Mouse (Mus musculus): ENCODE measurements around the gene Pkn2.

Gene Pkn2

GRCm38 (mm10) chr3:142881872-142882623 is at the start of gene Pkn2:
Gene Pkn2, minus strand, starts transcription at chr3:142882004.
- peak; percentile 98 for DNase-seq

- no peak for DNase-seq
These were observed 48.1 kb upstream of the Pkn2 start for GRCm38 (mm10) chr3:142929906-142930305.

- no peak for DNase-seq
These were observed 45.5 kb upstream of the Pkn2 start for GRCm38 (mm10) chr3:142927311-142927710.

GRCm38 (mm10) chr3:142924831-142925348 is 43.1 kb upstream of the Pkn2 start:
- DNase-seq, result no peak

- no peak for DNase-seq
These were observed 37.3 kb upstream of the Pkn2 start for GRCm38 (mm10) chr3:142919070-142919469.

GRCm38 (mm10) chr3:142917760-142918439 is 36.1 kb upstream of the Pkn2 start:
- DNase-seq, result no peak

- DNase-seq, result no peak
These were observed 35.4 kb upstream of the Pkn2 start for GRCm38 (mm10) chr3:142917171-142917570.

GRCm38 (mm10) chr3:142913295-142913694 is 31.5 kb upstream of the Pkn2 start:
- no peak for DNase-seq

GRCm38 (mm10) chr3:142899683-142900082 is 17.9 kb upstream of the Pkn2 start:
- no peak for DNase-seq

- no peak for DNase-seq
These were observed 17.2 kb upstream of the Pkn2 start for GRCm38 (mm10) chr3:142898949-142899396.

- no peak for DNase-seq
These were observed 8.6 kb upstream of the Pkn2 start for GRCm38 (mm10) chr3:142890442-142890841.

- DNase-seq, result no peak
These were observed 5.2 kb upstream of the Pkn2 start for GRCm38 (mm10) chr3:142886963-142887362.

- DNase-seq, result no peak
These were observed 2.8 kb upstream of the Pkn2 start for GRCm38 (mm10) chr3:142884594-142884993.

- no peak for DNase-seq
These were observed 274 bp downstream of the Pkn2 start for GRCm38 (mm10) chr3:142881589-142881871.

GRCm38 (mm10) chr3:142880790-142881588 is 815 bp downstream of the Pkn2 start:
- no peak for DNase-seq

- no peak for DNase-seq
These were observed 18.6 kb downstream of the Pkn2 start for GRCm38 (mm10) chr3:142863236-142863635.

- no peak for DNase-seq
These were observed 25.0 kb downstream of the Pkn2 start for GRCm38 (mm10) chr3:142856832-142857231.

- no peak for DNase-seq
These were observed 25.8 kb downstream of the Pkn2 start for GRCm38 (mm10) chr3:142855961-142856472.

- no peak for DNase-seq
These were observed 28.9 kb downstream of the Pkn2 start for GRCm38 (mm10) chr3:142852911-142853310.

GRCm38 (mm10) chr3:142851631-142852030 is 30.2 kb downstream of the Pkn2 start:
- no peak for DNase-seq

GRCm38 (mm10) chr3:142839961-142840360 is 41.8 kb downstream of the Pkn2 start:
- no peak for DNase-seq

GRCm38 (mm10) chr3:142834761-142835160 is 47.0 kb downstream of the Pkn2 start:
- no peak for DNase-seq

- DNase-seq, result no peak
These were observed 47.8 kb downstream of the Pkn2 start for GRCm38 (mm10) chr3:142834024-142834423.

Measured in cerebellum, adult 11-12 months (tissue).